Mouse (Mus musculus): ENCODE data around the gene Srgap3.

Srgap3 gene

DNA sequence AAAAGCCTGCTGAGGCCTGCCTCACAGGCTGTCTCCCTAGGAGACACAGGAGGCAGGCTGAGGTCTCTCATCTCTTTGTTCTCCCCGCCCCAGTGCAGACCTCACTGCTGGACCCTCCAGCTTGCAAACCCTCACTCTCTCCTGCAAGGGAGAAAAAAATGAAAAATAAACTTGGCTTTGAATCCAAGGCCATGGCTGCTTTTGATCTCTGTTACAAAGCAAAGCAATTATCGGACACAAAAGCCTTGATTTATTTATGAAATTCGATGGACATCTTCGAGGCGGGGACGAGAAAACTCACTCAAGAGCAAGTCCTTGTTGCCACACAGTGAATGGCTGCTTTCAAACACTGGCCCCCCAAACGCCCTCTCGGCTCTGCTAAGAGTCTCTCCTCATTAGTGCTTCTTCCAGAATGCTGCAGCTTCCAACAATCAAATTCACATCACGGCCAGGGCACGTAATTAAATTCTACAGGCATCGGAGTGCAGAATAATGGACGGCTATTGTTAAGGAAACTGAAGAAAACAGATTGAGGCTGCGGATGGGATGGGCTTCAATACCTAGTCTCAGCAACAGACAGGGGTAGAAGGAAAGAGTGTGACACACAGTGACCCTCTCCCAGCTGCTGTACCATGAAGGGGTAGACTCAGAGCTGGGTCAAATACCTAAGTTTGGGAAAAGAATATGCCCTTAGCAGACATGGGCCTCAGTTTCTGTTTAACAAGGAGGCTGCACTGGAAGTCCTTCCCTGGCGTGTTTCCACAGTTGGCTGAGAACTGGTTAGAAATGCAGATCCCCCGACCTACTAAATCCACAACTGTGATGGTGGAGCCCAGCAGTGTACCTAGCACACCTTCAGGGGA lies 137.2 kb downstream of the Srgap3 start:
- DNase-seq = no peak

- DNase-seq = no peak
Observed at GRCm38 (mm10) chr6:112808738-112809137, 138.3 kb downstream of the Srgap3 start.

DNA sequence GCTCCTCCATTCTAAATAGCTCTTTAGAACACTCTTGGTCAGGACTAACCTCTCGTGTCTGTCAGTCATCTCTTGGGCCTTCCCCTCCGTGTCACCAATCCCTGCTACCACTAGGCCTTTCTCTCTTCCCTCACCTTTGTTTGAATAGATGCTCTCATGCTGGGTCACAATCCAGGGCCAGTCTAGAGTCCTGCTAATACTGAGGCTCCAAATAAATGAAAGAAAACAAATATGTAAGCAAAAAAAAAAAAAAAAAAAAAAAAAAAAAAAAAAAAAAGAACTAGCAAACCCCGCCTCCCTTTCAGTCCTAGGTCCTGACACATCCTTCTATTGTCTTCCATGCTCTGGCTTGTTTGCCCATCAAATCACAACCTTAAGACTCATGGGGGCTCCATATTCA lies 145.1 kb downstream of the Srgap3 start:
- no peak for DNase-seq

- no peak for DNase-seq
Observed at GRCm38 (mm10) chr6:112798378-112798777, 148.7 kb downstream of the Srgap3 start.

DNA sequence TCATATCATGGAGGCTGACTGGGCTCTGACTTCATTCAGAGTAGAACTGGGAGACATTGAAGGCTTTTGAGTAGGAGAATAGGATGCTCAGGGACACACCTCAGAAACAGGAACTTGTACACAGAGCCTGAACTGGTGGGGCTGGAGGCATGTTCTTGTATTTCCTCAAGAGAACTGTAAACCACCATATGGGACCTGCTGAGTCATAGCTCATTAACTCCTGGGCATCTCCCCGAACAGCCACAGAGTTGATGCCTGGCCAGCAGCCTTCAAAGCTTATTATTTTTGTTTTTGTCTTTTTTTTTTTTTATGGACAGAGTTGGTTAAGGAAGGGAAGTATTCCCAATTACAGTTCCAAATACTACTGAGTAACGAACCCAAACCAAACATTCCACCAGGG lies 150.5 kb downstream of the Srgap3 start:
- DNase-seq = no peak

- DNase-seq = no peak
Observed at GRCm38 (mm10) chr6:112793887-112794286, 153.2 kb downstream of the Srgap3 start.

- DNase-seq = no peak
Observed at GRCm38 (mm10) chr6:112789901-112790300, 157.2 kb downstream of the Srgap3 start.

DNA sequence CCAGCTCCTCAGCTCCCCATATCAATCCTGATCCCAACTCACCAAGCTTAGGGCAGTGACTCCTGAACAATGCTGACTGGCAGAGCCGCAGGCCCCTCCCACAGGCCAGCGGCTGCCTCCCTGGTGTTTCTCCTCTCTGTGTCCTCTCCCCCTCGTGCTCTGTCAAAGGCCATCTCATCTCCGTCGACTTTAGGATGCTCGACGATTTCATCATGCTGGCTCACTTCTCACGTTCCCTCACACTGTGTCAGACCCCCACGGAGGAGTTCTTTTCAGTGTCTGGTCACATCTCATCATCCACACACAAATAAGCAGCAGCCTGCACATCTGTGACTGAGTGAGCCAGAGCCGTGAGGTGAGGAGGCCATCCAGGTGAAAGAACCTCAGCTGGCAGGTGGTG lies 158.4 kb downstream of the Srgap3 start:
- DNase-seq = no peak

DNA sequence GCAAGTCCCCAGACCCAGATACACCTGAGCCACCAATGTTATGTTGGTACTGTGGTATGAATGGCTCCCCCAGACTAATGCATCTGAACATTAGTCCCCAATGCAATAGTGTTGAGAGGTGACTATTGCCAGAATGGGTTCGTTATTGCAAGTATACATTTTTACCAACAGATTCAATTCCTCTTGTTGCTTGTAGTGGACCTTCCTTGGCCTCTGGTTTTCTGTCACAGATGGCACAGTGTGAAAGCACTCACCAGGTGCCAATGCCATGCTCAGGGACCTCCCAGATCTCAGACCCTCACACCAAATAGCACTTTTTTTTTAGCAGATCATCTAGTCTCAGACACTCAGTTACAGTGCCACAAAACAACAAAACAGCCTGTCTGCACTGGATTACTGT lies 158.9 kb downstream of the Srgap3 start:
- DNase-seq = no peak

- no peak for DNase-seq
Observed at GRCm38 (mm10) chr6:112781409-112782093, 165.5 kb downstream of the Srgap3 start.

DNA sequence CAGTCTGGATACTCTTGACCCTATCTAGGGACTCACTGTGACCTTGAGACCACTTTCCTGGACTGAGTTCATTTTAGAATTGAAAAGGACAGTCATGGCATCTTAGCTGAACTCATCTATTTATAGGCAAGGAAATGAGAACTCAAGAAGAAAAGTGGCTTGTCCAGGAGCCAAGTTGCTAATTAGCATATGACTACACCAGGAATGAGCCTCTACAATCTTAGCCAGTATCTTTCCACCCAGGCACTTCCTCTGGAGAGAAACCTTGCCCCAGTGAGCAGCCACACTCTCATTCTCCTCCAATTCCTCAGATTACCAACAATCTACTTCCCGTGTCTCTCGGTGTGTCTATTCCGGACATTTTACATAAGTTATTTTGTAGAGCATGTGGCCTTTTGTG lies 168.9 kb downstream of the Srgap3 start:
- no peak for DNase-seq

DNA sequence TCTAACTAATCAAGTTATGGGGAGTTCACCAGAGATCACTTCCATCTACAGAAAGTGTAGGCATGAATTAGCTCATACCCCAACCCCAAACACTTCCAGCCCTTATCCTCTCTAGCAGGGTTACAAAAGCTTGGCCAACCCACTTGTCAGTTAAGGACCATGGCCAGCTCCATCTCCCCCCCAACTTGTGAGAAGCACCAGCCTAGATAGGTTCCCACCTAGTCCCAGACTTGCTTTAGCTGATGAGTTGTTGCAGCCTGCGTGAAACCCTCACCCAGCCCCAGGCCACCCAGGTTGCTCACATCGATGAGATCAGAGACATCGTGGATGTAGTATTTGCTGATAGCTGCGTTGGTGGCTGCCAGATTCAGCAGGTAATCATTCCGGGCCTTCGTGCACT lies 170.3 kb downstream of the Srgap3 start:
- peak; percentile 12 for DNase-seq

GRCm38 (mm10) chr6:112773754-112774153 lies 173.3 kb downstream of the Srgap3 start:
- DNase-seq = no peak

DNA sequence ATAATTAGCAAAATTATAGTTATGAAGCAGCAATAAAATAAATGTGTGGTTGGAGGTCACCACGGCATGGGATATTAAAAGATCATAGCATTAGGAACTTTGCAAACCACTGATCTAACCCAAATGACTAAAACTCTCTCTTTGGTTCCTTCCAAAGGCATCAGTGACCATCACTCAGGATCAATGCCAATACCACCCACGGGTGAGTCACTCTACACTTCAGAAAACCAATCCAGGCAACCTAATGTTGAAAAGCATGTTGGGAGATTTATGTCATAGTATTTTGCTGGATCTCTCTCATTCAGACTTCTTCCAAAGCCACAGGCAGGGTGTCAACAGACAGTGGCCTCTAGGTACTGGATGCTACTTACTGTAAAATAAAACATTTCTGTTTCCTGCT lies 176.1 kb downstream of the Srgap3 start:
- no peak for DNase-seq

DNA sequence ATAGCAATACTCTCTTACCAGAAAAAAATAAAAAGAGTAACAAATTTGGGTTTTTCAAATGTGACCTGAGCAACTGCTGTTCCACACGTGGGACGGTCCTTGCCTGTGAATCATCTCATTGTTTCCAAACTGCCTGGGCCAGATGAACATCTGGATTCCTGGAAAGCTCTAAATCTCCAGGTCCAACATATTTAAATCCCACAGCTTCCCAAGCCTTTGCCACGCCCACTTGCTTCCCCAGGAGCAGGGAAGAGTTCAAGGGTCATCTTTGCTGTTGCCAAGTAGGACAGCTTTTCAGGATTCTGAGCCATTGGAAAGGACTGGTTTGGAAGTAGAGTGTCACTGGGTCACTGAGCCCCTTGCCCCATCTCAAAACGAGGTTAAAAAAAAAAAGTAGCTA lies 188.5 kb downstream of the Srgap3 start:
- DNase-seq = no peak

GRCm38 (mm10) chr6:112756866-112757265 lies 190.2 kb downstream of the Srgap3 start:
- no peak for DNase-seq

GRCm38 (mm10) chr6:112754994-112755393 lies 192.1 kb downstream of the Srgap3 start:
- no peak for DNase-seq

DNA sequence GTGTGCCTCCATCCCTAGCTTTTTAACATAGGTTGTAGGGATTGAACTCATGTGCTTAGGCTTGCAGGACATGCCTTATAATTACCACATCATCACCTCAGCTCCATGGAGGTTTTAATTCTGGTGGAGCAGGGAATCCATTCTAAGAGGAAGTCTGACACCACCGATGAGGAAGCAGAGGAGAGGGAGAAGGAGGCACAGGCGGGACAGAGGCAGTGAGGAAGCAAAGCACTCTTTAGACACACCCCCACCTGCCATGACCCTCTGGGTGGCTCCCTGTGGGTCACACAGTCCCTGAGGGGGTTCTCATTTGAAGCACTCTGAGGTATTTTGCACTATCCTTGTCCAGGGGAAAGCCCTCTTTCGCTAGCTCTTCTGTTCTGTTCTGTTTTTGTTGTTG lies 194.5 kb downstream of the Srgap3 start:
- no peak for DNase-seq

DNA sequence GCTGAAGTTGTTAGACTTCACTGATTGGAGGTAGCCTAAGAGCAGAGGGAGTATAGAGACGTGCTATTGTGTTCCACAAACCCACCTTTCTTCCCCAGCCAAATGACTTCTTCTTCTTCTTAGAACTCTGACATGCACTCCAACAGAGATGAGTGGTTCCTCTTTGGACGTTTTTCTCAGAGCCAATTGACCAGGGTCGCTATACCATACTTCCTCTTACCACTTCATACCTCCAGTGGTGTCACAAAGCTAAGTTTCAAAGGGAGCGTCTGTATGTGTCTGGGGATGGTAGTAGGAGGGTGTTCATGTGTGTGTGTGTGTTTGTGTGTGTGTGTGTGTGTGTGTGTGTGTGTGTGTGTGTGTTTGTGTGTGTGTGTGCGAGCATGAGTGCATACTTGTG lies 195.1 kb downstream of the Srgap3 start:
- no peak for DNase-seq

DNA sequence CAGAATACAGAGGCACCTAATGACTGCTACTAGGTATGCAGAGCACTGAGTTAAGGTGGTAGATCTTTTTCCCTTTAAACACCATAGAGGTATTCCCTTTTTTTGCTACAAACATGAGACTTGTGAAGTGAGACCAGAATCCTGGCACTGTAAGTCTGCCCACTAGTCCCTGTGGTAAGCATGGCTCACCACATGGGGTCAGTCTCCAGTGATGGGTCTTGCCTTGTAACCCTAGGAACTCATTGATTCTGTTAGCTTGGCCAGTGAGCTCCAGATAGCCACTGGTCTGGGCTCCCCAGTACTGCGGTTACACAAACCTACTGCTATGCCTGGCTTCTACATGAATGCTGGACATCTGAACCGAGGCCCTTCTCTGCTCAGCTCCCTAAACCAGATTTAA lies 204.8 kb downstream of the Srgap3 start:
- DNase-seq = no peak

GRCm38 (mm10) chr6:112741766-112742165 lies 205.3 kb downstream of the Srgap3 start:
- DNase-seq = no peak

DNA sequence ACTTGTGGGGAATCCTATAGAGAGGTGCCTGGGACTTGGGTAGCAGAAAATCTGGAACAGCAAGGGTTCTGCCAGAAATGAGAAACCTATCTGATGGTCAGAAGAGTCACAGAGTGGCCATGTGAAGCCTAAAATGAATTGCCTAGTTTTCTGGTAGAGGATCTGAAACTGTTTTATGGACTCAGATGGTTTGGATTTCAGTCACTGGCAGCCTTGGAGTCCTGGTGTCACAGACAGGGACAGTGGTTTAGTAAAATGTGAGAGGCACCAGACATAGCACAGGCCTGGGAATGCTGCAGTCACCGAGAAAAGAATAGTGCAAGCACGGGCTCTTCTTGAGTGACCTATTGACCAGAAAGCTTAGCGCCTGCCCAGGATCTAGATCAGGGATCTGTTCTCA lies 207.4 kb downstream of the Srgap3 start:
- DNase-seq = no peak

DNA sequence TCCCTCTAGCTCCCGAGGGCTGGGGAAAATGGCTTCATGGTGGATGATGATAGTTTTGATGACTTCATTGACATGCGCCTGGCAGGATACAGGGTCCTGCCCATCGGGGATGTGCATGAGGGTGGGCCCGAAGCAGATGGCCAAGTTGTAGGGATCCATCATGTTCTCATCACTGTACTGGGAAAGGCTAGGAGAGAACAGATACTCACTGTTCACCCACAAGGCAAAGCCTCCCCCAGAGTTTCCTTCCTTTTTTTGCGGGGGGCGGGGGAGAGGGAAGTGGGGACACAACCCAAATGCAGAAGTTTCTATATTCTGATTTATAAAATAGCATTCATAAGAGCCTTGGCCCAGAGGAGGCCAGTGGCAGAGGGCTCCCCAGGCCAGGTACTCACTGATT lies 208.1 kb downstream of the Srgap3 start:
- DNase-seq = no peak

DNA sequence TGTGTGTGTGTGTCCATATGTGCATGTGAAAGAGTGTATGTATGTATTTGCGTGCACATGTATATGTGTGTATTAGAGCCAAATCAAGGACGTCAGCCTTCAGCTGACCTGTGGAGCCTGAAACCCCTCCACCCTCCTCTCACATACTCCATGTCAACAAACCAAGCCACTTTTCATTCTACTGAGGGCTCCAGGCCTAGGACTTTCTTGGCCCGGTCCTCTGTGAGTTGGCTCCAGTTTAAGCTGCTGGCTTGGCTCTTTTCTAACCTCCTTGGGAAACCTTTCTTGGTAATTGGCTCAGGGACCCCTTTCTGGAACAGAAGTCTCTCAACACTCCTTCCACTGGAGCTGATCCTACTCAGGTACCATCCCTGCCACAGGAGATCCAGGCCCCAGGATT lies 210.6 kb downstream of the Srgap3 start:
- no peak for DNase-seq

- no peak for DNase-seq
Observed at GRCm38 (mm10) chr6:112735054-112735453, 212.0 kb downstream of the Srgap3 start.
